Mouse (Mus musculus): ENCODE data around the gene Gm6096.

DNA sequence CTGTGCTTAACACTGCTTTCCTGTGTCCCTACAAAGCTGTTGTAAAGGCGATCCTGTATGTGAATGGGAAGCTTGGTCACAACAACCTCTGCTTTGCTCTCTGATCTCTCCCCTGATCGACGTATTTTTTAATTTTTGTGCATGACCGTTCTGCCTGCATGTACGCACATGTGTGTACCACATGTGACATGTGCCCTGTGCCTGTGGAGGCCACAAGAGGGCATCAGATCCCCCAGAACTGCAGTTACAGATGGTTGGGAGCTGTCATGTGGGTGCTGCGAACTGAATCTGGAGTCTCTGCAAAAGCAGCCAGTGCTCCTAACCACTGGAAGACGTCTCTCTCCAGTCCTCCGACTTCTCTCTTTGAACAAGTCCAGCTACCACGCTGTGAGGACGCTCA lies 28.5 kb upstream of the Gm6096 start:
- no peak for TF ChIP-seq CTCF (IDR thresholded peaks at IDR 0.05; ENCODE audit: borderline replicate concordance, extremely low read depth, insufficient read depth, insufficient read length)
- TF ChIP-seq POLR2A (IDR thresholded peaks at IDR 0.05; ENCODE audit: borderline replicate concordance, extremely low read depth, insufficient read depth, insufficient read length, poor library complexity, severe bottlenecking), result no peak

Data from brain, embryonic 14.5 days (tissue).